Mouse (Mus musculus) cerebellum, postnatal 25 days (tissue): Measurements from ENCODE around the gene Rab19.
"Not testable (repeated sequence)": the region's sequence is repeated elsewhere in the genome, so short reads cannot be mapped to it uniquely, and the experiment has no call there.

Experiments used
- DNase-seq, 2 experiments: peaks; one replicate each; pipeline ENCODE4 v3.0.0; 2021; ENCODE audit warnings: mixed read lengths in 2 of 2

Rab19 gene

DNA sequence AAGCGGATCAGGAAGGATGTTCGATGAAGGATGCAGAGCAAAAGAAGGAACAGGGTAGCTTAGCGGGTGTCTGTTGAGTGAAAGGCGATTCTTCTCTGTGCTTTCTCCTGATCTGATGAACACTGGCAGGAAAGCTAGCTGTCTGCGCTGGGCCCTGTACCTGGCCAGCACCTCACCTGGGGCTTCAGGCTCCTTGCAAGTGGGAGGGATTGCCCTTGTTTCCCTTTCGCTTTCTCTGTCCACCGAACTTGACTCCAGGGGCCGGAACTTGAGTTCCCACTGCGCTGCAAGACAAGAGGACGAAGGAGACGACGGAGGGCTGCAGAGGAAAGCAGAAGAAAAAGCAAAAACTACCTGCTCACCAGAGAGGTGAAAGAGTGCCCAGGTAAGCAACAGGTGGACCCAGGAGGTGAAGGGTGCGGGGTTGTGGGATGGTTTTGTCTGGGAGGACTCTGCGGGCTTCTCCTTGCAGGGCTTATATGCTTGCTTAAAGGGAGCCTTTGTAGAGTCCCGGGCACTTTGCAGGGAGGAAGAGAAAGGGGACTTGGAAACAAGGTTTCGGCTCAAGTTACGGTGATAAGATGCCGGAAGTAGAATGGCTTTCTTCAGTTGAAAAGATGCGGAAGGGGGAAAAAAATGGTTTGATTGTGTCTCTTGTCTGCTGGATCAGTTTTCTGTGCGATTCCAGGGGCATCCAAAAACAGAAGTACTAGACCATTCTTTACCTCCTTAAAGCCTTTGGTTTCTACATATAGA is at the start of gene Rab19:
TSS of gene Rab19 (plus strand) at position 51 of the 756 bp plus-strand sequence.
- no peak for DNase-seq

DNA sequence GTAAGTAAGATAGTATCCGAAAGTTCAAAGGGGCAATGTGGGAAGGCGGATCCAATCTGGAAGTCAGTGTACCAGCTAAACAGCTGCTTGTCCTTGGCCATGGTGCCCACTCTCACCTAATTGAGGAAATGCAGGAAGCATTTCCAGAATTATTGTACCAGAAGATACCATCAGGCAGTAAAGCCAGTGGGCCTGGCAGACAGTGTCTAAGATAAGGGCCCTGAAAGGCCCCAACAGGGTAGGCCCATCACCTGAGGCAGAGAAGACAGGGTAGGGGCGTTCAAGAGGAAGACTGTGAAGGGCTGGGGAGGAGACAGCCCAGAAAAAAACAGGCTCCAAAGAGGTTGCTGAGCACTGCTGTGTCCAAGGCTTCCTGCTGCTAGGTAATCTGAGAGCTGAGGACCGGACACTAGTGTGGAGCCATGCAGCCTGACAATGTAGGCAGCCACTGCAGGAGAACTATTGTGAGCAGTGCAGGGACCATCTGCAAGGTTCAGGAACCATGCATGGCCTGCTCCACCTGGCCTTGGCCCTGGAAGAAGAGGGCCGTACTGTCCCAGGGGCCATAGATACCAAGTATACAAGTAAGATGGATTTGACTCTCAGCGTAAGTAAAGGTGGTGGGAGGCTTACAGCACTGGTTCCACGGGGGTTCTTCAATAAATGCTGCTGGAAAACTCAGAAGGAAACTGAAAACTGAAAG is 48.8 kb upstream of the Rab19 start:
- peak in 1 of 2 experiments; percentile 34 for DNase-seq

DNA sequence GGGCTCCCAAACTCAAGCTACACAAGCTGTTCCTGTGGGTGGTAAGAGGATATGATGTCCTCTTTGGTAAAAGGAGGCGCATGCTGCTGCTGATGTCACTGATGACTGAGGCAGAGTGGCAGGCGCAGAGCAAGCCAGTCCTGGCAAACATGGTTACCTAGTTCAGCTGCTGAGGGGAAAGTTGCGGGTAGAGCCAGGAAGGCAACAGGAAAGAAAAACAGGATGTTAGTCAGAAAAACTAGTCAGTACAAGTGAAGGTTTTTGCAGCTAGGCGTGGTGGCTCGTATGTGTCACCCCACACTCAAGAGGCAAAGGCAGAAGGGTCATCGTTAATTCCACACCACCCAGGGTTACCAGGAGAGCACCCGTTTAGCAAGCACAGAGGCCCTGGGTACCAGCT is 46.8 kb upstream of the Rab19 start:
- no peak for DNase-seq

DNA sequence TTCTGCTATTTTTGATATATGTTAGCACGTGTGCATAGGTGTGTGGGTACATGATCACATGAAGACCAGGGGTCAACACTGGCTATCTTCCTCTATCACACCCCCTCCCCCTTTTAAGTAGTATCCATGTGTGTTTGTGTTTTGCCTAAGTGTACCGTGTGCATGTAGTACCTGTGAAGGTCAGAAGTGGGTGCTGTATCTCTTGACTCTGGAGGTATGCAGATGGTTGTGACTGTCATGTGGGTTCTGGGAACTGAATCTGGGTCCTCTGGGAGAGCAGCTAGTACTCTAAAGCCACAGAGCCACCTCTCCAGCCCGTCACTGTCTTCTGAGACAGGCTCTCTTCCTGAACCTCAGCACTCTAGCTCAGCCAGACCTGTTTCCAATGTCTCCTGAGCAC is 46.1 kb upstream of the Rab19 start:
- no peak for DNase-seq

DNA sequence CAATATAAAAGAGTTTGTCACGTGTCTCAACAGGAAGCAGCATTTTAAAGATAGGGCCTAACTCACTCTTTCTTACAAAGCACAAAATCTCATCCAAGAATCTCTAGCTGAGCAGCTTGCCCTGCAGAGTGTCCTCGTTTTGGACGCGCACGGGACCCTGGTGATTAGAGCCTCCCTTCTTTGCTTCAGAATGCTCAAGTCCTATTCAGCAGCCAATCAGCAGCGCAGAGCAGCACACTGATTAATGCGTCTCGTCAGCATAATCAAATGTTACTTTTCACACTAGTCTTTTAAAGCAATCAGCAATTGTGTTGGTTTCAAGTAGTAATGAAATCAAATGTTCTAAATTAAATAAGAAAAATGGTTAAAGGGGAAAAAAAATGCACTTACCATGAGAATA is 42.6 kb upstream of the Rab19 start:
- DNase-seq, result no peak

DNA sequence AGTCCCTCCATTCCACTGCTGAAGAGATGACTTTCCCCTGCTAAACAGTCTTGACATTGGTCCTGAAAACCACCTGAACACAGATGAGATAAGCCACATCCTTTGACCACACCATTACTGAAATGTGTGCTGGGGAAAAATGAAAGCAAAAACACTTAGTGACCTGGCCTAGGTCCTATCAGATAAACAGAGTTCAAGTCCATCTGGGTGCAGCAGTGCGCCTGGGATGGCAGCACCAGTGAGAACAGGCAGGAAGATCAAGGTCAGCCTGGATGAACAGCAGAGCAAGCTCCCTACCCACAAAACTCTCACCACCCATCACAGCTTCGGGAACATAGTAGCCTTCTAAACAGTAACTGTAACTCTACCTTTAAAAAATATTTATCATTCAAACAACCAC is 39.2 kb upstream of the Rab19 start:
- no peak for DNase-seq

DNA sequence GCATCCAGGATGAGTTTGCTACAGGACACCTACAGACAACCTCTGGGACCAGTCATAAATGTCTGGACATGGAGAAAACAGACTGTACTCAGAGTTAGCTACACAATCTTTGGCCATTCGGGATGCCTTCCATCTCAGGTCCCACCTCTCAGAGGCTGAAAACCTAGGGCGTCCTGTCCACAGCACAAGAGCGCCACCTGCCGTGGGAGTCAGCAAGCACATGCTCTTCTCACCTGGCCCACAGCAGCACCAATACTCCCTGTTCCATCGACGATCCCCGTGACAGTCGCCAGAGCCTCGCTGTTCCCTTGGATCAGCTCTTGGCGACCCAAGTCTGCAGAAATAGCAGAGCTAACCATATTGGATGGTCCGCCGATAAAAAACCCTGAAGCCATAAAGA is 37.0 kb upstream of the Rab19 start:
- DNase-seq, result peak; percentile 93

DNA sequence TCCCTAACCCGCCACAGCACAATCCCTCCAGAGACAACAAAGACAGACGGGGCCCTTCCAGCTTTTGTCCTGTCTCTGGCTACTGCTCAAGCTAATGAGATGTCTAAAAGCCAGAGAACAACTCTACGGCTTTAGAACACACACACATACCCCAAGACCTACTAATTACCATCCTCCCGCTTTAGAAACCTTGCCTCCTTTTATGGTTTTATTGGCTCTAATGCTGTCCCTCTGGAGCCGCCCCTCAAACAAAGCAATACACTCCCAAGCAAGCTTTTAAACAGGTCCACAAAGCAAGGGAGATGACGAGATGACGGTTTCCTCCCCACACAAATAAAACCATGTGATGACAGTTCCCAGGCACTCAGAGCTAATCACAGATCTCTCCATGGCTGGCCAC is 35.5 kb upstream of the Rab19 start:
- no peak for DNase-seq

DNA sequence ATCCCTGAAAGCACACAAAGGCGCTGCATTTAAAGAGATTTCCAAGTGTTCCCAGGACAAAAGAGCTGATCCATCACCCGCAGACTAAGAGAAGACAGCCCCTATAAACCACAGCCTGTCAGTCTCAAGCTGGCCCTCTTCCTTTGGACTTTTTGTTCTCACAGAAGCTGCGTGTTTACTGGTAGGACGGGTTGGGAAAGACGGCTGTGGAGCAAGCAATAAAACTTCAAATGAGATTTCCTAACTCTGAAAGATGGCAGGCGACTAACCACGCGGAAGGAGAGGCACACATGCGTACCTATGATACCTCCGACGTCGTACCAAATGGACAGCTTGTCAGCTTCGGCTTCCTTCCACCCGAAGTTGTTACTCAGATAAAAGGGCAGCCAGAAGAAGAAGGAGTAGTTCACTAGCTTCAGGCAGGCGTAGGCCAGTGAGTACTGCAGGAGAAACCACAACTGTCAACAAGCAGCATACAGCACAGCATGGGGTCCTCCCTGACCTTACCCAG is 33.9 kb upstream of the Rab19 start:
- no peak for DNase-seq

DNA sequence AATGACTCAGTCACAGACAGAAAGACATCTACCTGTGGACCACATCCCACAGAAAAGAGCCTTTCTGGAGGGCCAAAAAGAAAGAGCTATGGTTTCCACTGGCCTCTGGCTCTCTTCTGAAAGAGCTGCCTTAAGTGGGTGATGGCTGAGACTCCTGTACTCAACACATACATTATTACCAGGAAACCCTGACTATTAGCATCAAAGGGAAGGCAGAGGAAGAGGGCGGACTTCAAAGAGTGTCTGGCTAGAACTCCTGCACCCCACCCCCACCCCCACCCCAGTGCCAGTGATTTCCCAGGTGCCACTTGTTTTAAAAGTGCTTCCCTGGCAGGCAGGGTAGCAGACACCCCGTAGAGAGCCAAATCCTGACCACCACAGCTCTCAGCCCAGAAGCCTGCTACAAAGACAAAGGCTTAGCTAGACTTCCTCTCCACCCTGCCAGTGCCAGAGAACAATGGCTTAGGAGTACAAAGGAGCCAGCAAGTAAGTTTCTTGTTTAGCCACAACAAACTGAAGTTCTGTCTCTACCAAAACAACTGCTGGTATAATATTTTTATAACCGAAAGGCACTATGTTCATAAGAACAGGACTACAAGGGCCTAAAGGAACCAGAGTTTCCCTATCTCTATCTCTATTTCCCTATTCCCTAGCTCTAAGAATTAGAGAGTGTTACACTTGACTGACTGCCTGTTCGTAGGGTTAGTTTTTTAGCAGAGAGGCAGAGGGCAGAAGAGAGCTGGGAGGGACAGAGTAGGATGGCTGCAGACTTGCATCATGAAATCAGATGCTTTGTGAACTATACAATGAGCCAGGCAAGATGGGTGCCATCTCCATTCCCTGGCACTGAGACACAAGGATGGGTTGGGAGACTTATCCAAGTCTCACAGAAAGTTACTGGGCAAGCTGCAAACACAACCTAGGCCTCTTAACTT is 32.8 kb upstream of the Rab19 start:
- DNase-seq, result no peak

DNA sequence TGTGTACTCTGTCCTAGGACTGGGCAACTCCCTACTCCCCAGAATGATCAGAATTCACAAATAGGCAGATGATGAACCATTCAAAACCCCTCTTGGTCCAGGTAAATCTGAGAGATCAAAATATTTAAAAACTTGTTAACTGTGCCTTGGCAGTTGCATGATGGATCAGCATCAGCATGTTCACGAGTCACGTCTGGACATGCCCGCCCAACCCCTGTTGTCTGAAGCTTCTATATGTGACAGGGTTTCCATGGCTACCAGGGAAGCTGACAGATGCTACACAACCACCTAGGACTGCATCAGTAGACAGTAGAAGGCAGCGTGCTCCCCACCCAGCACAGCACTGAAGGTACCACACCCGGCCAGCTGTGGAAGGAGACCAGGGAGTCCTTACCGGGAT is 32.0 kb upstream of the Rab19 start:
- no peak for DNase-seq

DNA sequence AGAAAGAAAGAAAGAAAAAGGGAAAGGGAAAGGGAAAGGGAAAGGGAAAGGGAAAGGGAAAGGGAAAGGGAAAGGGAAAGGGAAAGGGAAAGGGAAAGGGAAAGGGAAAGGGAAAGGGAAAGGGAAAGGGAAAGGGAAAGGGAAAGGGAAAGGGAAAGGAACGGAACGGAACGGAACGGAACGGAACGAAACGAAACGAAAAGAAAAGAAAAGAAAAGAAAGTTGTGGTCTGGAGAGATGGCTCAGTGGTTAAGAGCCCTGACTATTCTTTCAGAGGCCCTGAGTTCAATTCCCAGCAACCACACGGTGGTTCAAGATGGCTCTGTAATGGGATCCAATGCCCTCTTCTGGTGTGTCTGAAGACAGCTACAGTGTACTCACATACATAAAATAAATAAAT is 21.8 kb upstream of the Rab19 start:
- DNase-seq, result not testable (repeated sequence)

DNA sequence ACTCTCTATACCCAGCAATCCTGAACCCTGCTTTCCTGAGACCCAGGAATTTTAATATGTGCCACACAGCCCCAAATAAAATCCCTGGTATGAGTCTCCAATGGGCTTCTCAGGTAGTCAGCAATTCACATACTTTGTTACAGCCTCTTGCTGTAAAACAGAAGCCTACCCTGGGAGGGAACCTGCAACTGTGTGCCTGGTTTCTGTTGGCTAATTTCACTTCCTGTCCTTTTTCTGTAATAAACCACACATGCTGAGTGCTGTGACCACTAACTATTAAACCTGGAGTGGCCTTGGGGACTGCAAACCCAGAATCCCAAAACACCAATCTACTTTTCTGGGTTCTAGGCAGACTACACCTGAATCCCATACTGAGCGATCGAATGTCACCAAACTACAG is 18.3 kb upstream of the Rab19 start:
- no peak for DNase-seq

DNA sequence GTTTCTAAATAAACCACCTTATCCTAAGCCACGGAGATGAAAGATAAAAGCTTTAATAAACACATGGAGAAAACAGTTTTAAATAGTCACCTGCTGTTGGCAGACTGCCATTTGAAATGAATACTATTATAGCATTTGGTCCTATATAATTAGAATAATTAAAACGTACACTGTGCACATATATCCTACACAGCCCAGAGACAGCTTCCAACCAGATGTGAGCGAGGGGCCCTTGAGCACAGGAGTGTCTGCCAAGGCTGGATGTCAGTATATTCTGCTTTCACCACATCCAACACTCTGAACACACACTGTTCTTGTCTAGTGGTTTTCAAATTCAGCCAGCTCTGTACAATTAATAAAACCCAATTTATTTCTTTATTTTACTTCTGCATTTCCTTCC is 11.3 kb upstream of the Rab19 start:
- no peak for DNase-seq

DNA sequence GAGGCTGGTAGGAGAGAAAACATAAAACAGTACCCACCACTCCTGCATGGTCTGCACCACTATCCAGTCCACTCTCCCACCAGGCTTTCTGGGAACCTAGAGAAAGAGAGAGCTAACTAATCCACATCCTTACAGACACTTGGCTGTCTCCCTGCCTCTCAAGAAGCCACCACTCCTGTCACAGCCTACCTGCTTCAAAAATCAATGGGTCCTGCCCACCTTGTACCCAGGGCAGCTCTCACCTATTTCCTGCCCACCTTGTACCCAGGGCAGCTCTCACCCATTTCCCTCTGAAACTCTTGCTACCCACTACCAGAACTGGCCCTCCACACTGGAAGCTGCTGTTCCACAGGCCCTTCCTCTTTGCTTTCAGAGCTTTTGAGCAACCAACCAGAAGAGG is 8.9 kb upstream of the Rab19 start:
- no peak for DNase-seq

DNA sequence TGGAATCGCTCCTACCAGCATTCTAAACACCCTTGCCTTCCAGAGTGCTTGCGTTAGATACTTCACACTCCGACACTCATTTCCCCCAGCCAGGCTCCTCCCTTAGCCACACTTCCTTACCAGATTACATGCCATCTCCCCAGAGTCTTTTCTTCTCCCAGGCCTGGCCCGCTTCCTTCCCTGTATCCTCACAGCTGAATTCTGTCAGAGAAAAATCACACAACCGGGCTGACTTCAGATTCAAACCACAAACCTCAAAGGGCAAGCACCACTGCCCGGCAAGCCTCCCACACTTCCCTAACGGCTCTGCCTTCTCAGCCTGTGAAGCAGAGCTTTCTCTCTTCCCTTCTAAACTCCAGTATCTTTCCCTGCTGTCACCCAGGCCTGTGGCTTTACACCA is 8.2 kb upstream of the Rab19 start:
- DNase-seq, result no peak

DNA sequence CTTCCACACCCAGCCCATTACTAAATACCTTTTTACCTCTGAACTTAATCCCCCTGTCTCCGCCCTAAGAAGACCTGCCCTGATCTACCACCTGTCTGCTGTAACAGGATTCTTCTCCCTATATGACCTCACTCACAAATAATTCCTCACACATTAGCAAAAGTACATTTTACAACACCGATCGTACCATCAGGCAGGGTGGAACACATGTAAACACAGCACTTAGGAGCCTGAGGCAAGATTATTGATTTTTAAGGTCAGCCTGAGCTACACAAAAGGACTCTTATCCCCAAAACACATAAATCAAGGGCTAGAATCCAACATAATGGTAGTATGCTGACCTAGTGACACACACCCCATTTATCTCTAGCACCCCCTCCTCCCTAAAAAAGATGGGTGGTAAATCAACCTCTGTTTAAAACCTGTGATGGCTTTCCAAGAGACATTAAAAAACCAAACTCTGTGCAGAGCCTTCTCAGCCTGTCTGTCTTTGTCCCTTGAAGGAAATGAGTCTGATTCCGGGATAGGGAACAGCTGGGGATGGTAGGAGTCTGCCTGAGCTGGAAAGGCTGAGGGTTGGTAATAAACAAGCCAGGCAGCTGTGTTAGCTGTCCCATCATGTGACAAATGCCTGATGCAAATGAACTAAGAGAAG is 7.5 kb upstream of the Rab19 start:
- DNase-seq, result no peak

DNA sequence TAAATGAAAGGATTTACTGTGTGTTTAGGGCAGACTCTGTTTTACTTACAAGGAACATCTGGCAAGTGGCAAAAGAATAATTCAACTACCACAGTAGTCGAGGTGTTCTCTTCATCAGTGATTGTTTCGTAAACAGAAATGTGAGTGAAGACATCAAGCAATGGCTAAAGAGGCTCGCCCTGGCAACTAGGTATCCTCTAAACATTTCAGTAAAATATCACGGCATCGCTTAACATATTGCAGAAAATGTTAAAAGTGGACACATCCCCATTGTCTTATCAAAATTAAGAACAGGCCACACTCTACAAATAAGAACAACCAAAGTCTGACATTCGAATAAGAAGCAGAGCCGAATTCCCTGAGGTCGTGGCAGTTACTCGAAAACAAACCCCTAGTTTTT is 4.2 kb upstream of the Rab19 start:
- no peak for DNase-seq

DNA sequence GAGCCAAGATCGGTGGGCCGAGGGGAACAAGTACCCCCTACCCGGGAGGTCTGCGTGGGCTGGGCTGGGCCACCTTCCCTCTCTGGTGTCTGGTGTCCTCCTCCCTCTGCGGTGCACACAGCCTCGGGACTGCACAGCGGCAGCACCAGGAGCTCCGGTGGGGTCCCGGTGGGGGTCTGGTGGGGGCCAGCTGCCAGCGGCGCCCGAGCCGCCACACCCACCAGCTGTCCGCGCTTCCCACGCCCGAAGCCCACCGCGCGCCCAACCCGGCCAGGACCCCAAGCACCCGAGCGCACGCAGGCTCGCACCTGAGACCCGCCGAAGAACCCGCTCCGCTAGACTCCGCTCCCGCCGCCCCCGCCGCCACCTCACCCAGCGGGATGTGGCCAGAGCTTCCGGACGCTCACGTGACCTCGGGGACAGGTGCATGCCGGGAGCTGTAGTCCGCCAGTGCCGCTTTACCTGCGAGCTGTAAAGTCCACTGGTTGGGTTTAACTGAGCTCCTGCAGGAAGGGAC is 3.6 kb upstream of the Rab19 start, which contains the start of gene Slc37a3:
TSS of gene Slc37a3 (minus strand) at position 365 of the 517 bp plus-strand sequence.
- peak; percentile 91 to 96 for DNase-seq

DNA sequence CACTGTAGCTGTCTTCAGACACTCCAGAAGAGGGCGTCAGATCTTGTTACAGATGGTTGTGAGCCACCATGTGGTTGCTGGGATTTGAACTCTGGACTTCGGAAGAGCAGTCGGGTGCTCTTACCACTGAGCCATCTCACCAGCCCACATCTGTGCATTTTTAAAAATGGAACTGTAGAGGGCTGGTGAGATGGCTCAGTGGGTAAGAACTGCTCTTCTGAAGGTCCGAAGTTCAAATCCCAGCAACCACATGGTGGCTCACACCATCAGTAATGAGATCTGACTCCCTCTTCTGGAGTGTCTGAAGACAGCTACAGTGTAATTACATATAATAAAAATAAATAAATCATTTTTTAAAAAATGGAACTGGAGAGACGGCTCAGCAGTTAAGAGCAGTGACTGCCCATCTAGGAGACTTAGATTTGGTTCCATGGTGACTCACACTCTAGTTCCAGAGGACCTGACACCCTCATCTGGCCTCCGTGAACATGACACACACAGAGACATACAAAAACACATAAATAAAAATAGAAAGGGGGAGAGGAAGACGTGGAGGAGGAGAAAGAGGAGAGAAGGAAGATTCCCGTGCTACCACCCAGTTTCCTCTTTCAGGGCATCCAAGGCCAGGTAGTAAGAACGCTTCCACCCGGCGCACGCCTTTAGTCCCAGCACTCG is 2.7 kb upstream of the Rab19 start:
- DNase-seq, result not testable (repeated sequence)

DNA sequence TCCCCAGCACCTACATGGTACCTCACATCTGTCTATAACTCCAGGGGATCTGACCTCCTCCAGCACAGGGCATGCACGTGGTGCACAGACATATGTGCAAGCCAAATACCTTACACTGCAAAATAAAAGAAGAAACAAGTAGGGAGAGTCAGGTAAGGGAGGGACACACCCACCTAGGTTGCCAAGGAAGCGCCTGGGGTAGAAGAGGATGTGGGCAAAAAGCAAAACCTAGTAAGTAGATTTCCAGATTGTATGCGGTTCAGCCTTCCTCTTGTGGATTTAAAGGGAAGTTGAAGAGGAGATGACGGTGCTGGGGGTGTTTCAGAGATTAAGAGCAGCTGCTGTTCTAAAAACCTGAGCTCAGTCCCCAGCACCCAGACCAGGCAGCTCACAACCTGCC is 1.8 kb upstream of the Rab19 start:
- no peak for DNase-seq

DNA sequence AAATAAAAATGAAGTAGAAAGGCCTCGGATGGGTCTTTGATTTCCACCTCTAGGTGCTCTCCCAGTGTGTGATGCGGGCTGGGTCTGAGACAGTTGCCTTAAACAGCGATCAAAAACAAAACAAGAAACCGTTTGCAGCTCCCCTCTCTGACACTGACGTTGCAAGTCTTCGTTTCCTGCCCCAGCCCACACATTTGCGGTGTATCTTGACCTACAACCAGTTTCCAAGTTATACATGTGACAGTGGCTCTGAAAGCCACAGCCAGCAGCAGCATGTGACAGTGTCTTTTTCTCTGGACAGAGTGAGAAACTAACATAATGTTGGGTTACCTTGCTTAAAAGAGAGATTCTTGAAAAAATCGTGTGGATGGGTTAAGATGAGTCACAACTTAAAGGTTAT is 1.2 kb upstream of the Rab19 start:
- DNase-seq, result no peak
